Mouse (Mus musculus) liver, embryonic 15.5 days (tissue): ENCODE results near the gene Ubtd1. TPM values are rescaled to one million over a fixed set of nuclear protein-coding genes. Genes with fewer than 3 reads are reported as not detected.

Source experiments
- ATAC-seq: fragments of 200-750 bp; cut with Nextera tagmentation; 2 replicates; pipeline ENCODE4 v1.8.0; 2017; ENCODE audit warnings: moderate number of reproducible peaks, mild to moderate bottlenecking, moderate library complexity; ENCODE audit not compliant: insufficient read depth
- H3K27ac ChIP-seq: fragments of 300-500 bp; sonication (generic); replicated peaks from 2 replicates; pipeline ENCODE4 v1.5.1; 2015; ENCODE audit warnings: mild to moderate bottlenecking, inconsistent platforms
- H3K27me3 ChIP-seq: fragments of 300-500 bp; sonication (generic); 2 replicates; pipeline ENCODE4 v1.6.1; 2015; ENCODE audit warnings: mild to moderate bottlenecking, inconsistent platforms
- H3K36me3 ChIP-seq: fragments of 300-500 bp; sonication (generic); replicated peaks from 2 replicates; pipeline ENCODE4 v1.6.1; 2015; ENCODE audit warnings: moderate library complexity, mild to moderate bottlenecking, inconsistent platforms
- H3K4me1 ChIP-seq: fragments of 300-500 bp; sonication (generic); replicated peaks from 2 replicates; pipeline ENCODE4 v1.6.1; 2015; ENCODE audit warnings: inconsistent platforms
- H3K4me2 ChIP-seq: fragments of 300-500 bp; sonication (generic); 2 replicates; pipeline ENCODE4 v1.6.1; 2015; ENCODE audit warnings: moderate library complexity, mild to moderate bottlenecking, inconsistent platforms
- H3K4me3 ChIP-seq: fragments of 300-500 bp; sonication (generic); replicated peaks from 2 replicates; pipeline ENCODE4 v1.5.1; 2015; ENCODE audit warnings: mild to moderate bottlenecking, inconsistent platforms
- H3K9ac ChIP-seq: fragments of 300-500 bp; sonication (generic); 2 replicates; pipeline ENCODE4 v1.6.1; 2015; ENCODE audit warnings: moderate library complexity, mild to moderate bottlenecking, inconsistent platforms
- H3K9me3 ChIP-seq: fragments of 300-500 bp; sonication (generic); replicated peaks from 2 replicates; pipeline ENCODE4 v1.6.1; 2016; ENCODE audit warnings: inconsistent platforms
- WGBS: fragments of 180-500 bp; shearing (Covaris S2); methylation state at CpG from one replicate; pipeline ENCODE4 v1.1.7; 2015; ENCODE audit warnings: mixed read lengths; ENCODE audit not compliant: insufficient replicate concordance; 5-methylcytosine and 5-hydroxymethylcytosine counted together
- polyA plus RNA-seq: library from polyadenylated mRNA; unstranded; fragments of >200 nt; fragmentation: Nextera tagmentation; extraction: Ambion mirVana; gene quantifications from 2 replicates; pipeline ENCODE4 v1.2.1, GENCODE M21; 2015

Ubtd1 gene
- polyA plus RNA-seq, 1 experiment from 2014 or later, result 5.2 TPM

DNA sequence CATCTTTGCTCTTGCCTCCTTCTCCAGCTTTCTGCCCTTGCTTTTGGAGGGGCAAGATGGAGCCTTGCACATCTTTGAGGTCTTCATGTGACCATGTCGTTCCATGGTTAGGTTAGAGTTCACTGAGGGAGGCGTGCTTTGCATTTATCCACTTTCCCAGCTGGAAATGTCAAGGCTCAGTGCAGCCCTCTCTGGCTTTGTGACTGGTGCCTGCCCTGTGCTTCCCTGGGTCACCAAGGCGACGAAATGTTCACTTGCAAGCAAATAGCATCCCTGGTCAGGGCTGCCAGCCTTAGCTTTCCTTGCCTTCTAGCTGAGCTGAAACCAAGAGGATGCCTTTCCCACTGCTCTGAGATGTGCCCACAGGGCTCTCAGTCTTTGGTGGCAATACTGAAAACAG lies 28.9 kb downstream of the Ubtd1 start:
- Histone ChIP-seq H3K27me3 (no peaks in the 10 kb centered on the region), H3K9ac (no peak overlapping the region), H3K36me3 (no peaks in the 10 kb centered on the region), H3K4me2 (no peak overlapping the region), H3K9me3 (no peaks in the 10 kb centered on the region), H3K4me1 (peaks cover 23% of the 10 kb centered on the region), H3K27ac (no peak overlapping the region), H3K4me3 (no peak overlapping the region)
- no peak for ATAC-seq
- 67% methylated on average over 4 of the region's 4 CpGs for WGBS

DNA sequence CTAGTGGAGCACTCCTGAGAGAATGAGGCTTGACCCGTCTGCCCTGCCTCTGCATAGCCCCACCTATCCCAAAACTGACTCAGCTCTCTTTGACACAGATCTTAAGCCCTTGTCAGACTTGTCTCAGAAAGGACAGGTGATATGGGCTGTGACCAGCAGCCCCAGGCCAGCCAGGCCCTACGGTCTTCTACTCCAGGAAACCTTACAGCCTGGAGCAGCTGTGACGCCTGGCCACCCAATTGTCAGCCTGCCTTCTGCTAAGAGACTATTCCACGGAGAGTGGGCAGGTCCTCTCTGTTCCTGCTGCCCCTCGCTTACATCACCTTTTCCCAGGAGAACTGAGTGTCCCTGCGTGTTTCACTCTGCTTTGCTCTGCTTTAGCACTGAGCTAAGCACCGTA lies 29.6 kb downstream of the Ubtd1 start:
- no peak for ATAC-seq
- 65% methylated on average over 7 of the region's 7 CpGs for WGBS
- no peak overlapping the region for H3K4me3 ChIP-seq
- no peaks in the 10 kb centered on the region for H3K9me3 ChIP-seq
- H3K4me2 ChIP-seq, result no peak overlapping the region
- H3K9ac ChIP-seq, result no peak overlapping the region
- H3K27me3 ChIP-seq, result no peaks in the 10 kb centered on the region
- no peak overlapping the region for H3K27ac ChIP-seq
- H3K4me1 ChIP-seq, result peaks cover 16% of the 10 kb centered on the region
- H3K36me3 ChIP-seq, result no peaks in the 10 kb centered on the region

DNA sequence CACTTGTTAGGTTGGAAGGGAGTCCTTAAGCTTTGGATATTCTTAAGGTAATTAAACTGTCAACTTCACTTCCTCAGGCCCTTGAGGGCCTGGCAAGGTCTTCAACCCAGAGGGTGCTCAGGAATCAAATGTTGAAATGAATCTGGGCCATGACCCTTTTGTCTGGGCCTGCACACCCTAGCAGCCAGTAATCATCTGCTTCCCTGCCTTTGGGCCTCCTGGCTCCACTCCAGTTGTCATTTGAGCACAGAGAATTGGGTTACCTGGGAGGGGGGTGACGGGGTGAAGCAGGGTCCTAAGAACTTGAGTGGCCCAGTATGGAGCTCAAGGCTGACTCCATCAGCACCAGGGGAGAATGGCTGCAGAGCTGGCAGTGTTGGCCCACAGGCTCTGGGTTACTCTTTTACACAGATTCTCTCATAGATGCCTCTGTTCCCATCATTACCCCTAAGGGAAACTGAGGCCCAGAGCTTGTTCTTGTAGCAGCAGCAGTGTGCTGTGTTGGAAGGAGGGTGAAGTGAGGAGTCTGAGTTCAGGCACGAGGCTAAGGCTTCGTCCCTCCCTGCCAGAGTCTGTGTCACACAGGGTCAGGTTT lies 32.8 kb downstream of the Ubtd1 start:
- no peaks in the 10 kb centered on the region for H3K36me3 ChIP-seq
- 57% methylated on average over 3 of the region's 3 CpGs for WGBS
- peaks cover 14% of the 10 kb centered on the region for H3K4me1 ChIP-seq
- H3K4me2 ChIP-seq, result no peak overlapping the region
- no peak overlapping the region for H3K4me3 ChIP-seq
- H3K27me3 ChIP-seq, result no peaks in the 10 kb centered on the region
- no peaks in the 10 kb centered on the region for H3K9me3 ChIP-seq
- no peak overlapping the region for H3K27ac ChIP-seq
- no peak for ATAC-seq
- no peak overlapping the region for H3K9ac ChIP-seq

DNA sequence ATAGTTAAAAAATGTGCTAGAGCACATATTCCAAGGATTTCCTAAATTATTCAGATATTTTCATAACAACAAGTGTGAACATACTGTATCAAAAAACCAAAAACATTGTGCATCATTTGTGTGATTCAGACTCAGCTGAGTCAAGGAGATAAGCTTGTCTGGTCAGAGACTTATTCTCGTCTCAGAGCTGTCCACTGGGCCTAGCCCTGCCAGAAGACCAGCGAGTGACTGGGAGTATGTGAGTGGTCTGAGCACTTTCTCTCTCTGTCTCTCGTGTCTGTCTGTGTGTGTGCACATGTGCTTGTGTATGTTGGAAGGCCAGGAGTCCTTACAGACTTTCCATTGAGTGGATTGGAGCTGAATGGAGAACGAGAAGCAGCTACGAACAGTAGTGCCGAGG lies 33.4 kb downstream of the Ubtd1 start:
- Histone ChIP-seq H3K9me3 (no peaks in the 10 kb centered on the region), H3K9ac (no peak overlapping the region), H3K4me2 (no peak overlapping the region), H3K36me3 (no peaks in the 10 kb centered on the region), H3K4me1 (peaks cover 17% of the 10 kb centered on the region), H3K27ac (no peak overlapping the region), H3K27me3 (no peaks in the 10 kb centered on the region), H3K4me3 (no peak overlapping the region)
- no peak for ATAC-seq
- WGBS, result 59% methylated on average over 6 of the region's 6 CpGs

DNA sequence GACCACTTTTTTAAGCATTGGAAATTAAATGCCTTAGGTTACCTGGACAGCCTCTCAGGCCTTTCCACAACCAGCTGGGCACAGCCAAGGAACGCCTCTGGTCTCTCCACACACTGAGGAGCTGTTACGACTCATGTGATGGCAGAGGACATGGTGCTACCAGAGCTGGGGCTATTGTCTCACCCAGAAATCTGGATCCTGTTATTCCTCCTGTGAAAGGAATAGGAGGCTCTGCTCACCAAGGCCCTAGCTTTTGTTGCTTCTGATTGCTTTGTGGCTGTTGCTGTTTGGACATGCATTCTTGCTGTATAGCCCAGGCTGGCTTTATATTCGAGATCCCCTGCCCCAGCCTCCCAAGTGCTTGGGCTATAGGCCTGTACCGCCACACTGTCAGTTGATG lies 34.7 kb downstream of the Ubtd1 start:
- no peak for ATAC-seq
- no peaks in the 10 kb centered on the region for H3K9me3 ChIP-seq
- H3K4me3 ChIP-seq, result no peak overlapping the region
- no peaks in the 10 kb centered on the region for H3K27me3 ChIP-seq
- no peak overlapping the region for H3K27ac ChIP-seq
- H3K4me1 ChIP-seq, result peaks cover 17% of the 10 kb centered on the region
- H3K9ac ChIP-seq, result no peak overlapping the region
- no peaks in the 10 kb centered on the region for H3K36me3 ChIP-seq
- WGBS, result 71% methylated on average over 4 of the region's 4 CpGs
- no peak overlapping the region for H3K4me2 ChIP-seq

DNA sequence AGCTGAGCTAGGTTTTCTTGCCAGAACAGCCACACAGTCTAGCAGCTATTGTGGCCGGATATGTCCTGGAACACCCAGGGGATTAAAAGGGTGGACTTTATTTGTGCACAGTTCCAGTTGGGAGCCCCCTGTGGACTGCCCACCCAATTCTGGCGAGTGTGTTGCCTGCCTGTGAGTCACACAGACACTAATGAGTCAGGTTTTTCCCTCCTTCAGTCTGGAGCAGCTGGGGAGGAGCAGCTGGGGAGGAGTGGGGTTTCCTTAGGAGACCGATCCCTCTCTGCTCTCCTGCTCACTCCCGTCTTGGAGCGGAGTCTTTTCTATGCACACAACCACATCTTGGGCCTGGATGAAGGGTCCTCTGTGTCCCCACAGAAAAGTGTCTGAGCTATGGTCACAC lies 35.3 kb downstream of the Ubtd1 start:
- H3K36me3 ChIP-seq, result no peaks in the 10 kb centered on the region
- no peaks in the 10 kb centered on the region for H3K27me3 ChIP-seq
- peaks cover 17% of the 10 kb centered on the region for H3K4me1 ChIP-seq
- 0 out of 2 replicates have a peak overlapping the region, but pooled peaks have one; percentile 2 for H3K27ac ChIP-seq
- no peak for ATAC-seq
- no peaks in the 10 kb centered on the region for H3K9me3 ChIP-seq
- WGBS, result 70% methylated on average over 5 of the region's 5 CpGs
- H3K9ac ChIP-seq, result no peak overlapping the region
- no peak overlapping the region for H3K4me2 ChIP-seq
- H3K4me3 ChIP-seq, result no peak overlapping the region

DNA sequence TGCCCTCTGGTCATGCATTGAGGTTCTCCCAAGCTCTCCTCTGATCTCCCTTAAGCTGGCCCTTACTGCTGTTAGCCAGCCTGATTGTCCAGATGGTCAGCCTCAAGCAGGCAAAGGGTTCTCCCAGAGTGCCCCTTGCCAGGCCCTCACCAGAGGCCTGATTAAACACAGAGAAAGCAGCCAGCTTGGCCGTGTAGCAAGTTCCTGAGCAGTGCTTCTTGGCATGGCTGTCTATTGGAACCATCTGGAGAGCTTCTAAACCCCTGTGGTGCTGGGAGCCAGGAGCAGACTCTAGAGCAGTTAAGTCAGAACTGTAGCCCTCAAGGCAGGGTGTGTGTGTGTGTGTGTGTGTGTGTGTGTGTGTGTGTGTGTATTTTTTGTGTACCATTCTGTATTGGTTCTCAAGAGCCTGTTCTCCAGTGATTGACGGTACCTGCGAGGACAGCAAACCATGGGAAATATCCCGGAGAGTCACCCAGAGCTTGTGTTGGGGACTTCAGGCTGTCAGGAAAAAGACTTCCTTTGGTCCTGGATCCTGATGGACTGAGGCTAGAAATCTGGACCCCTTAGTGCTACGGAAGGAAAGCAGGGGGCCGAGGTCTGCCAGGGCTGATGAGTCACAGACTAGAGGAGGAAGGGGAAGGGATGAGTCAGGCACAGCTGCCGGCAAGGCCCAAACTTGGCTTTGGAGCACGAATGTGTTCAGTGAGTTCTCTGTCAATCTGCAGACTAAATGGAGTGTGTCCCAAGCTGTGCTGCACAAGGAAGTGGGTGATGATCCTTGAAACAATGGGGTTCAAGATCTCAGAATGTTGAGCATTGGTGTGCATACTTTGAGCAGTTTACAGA lies 36.1 kb downstream of the Ubtd1 start:
- peaks cover 17% of the 10 kb centered on the region for H3K4me1 ChIP-seq
- WGBS, result 39% methylated on average over 8 of the region's 8 CpGs
- H3K4me3 ChIP-seq, result no peak overlapping the region
- no peaks in the 10 kb centered on the region for H3K9me3 ChIP-seq
- H3K9ac ChIP-seq, result no peak overlapping the region
- no peak overlapping the region for H3K4me2 ChIP-seq
- H3K36me3 ChIP-seq, result no peaks in the 10 kb centered on the region
- H3K27ac ChIP-seq, result 0 out of 2 replicates have a peak overlapping the region, but pooled peaks have one; percentile 2
- H3K27me3 ChIP-seq, result no peaks in the 10 kb centered on the region
- ATAC-seq, result no peak

DNA sequence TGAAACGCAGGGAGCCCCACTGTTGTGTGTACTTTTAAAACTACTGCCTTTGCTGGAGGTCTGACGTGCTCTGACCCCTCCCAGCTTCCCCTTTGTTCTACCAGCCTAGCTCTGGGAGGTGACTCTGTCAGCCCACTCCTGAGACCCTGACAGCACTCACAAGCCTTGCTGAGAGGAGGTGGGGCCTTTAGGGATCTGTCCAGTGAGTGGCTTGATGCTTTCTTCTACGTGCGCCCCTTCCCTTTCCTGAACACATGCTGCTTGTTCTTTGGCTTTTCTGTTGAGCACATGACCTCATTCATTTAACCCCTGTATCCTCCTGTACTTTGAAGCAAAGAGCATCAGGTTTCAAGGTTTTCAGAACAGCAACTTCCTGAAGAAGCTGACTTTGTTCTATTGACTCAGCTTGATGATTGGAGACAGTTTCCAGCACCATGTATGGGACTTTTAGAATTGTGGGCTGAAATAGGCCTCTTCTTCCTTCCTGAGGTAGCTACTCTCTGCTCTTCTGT lies 37.5 kb downstream of the Ubtd1 start:
- no peak for ATAC-seq
- Histone ChIP-seq H3K27ac (no peak overlapping the region), H3K4me1 (peaks cover 17% of the 10 kb centered on the region), H3K9me3 (no peaks in the 10 kb centered on the region), H3K9ac (no peak overlapping the region), H3K4me3 (no peak overlapping the region), H3K27me3 (no peaks in the 10 kb centered on the region), H3K4me2 (no peak overlapping the region), H3K36me3 (no peaks in the 10 kb centered on the region)
- WGBS, result 28% methylated on average over 4 of the region's 4 CpGs

DNA sequence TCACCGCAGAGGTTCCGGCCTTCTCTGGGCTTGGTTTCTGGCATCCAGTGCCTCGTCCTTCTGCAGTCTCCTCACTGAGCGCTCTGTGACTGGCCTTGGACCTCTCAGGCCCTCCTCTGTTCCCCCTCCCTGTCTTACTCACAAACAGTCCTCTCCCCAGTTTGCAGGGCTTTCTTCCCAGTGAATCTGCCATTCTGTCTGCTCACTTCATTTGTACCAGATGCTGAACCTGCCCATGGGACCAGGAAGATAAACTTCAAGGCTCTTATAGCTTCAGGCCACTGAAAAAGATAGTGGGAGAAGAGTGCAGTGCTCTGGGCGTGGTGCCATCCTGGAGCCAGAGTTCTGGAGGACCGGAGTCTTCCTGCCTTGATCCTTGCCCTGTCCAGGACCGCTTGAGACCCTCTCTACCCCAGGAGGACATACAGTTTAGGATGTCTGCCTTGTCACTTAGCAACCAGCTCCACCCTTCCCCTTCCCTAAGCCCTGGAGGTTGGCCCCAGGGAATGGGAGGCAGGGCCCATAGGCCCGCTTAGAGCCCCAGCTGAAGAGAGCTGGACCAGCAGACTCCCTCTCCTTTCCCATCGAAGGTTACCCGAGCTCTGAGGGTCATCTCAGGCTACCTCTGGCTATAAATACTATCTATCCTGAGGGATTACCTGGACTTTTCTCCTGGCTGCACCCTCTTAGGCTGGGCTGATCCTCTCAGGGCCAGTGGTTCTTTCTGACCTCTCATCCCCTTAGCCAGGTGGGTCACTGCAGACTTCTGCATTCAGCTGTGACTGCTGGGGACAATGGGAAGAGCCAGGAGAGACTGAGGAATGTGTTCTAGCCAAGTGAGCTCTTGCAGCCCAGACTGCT lies 40.3 kb downstream of the Ubtd1 start:
- WGBS, result 70% methylated on average over 10 of the region's 10 CpGs
- no peaks in the 10 kb centered on the region for H3K9me3 ChIP-seq
- H3K4me2 ChIP-seq, result no peak overlapping the region
- H3K4me1 ChIP-seq, result peaks cover 21% of the 10 kb centered on the region
- no peak for ATAC-seq
- H3K36me3 ChIP-seq, result no peaks in the 10 kb centered on the region
- no peak overlapping the region for H3K9ac ChIP-seq
- no peak overlapping the region for H3K27ac ChIP-seq
- H3K27me3 ChIP-seq, result no peaks in the 10 kb centered on the region
- no peak overlapping the region for H3K4me3 ChIP-seq

DNA sequence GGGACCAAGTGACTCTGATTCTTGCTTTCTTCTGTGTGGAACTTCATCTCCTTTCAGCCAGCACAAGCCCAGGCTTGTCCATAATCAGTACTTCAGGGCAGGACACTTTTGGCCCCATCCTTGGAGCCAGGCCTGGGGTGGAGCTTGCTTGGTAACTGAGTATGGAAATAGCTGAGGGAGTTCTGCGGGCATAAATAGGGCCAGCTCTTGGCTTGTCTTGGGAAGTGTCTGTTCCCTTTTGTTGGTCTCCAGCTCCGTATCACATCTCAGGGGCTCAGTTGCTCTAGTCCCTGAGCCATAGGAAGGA lies 40.9 kb downstream of the Ubtd1 start:
- Histone ChIP-seq H3K27me3 (no peaks in the 10 kb centered on the region), H3K4me1 (peaks cover 16% of the 10 kb centered on the region), H3K4me3 (no peak overlapping the region), H3K27ac (no peak overlapping the region), H3K4me2 (no peak overlapping the region), H3K36me3 (no peaks in the 10 kb centered on the region), H3K9ac (no peak overlapping the region), H3K9me3 (no peaks in the 10 kb centered on the region)
- WGBS, result 50% methylated on average over 2 of the region's 2 CpGs
- no peak for ATAC-seq

DNA sequence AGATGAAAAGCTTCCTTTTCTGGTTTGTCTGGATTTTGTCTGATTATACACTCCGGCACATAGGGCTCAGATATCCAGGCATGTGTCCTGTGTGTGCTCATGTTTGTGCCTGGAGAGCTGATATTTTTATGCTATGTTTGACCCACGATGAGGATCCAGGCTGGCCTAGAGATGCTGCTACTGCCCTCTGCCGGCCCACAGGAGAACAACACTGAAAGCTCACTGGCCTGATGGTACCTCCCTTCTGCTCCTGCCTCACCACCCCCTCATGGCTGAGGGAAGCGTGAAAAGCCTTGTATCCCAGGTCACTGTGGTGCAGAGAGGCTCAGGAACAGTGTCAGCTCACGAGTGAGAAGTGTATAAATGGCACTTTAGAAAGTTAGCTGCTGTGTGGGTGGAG lies 44.6 kb downstream of the Ubtd1 start:
- H3K27ac ChIP-seq, result no peak overlapping the region
- no peak for ATAC-seq
- H3K9me3 ChIP-seq, result no peaks in the 10 kb centered on the region
- 3% methylated on average over 5 of the region's 5 CpGs for WGBS
- no peak overlapping the region for H3K4me3 ChIP-seq
- no peak overlapping the region for H3K9ac ChIP-seq
- H3K27me3 ChIP-seq, result no peaks in the 10 kb centered on the region
- H3K36me3 ChIP-seq, result no peaks in the 10 kb centered on the region
- H3K4me2 ChIP-seq, result no peak overlapping the region
- H3K4me1 ChIP-seq, result peaks cover 4% of the 10 kb centered on the region; the same call in 1 of the 2 replicates
